Mouse (Mus musculus): ENCODE measurements around the gene Iqgap3.

The Iqgap3 gene

DNA sequence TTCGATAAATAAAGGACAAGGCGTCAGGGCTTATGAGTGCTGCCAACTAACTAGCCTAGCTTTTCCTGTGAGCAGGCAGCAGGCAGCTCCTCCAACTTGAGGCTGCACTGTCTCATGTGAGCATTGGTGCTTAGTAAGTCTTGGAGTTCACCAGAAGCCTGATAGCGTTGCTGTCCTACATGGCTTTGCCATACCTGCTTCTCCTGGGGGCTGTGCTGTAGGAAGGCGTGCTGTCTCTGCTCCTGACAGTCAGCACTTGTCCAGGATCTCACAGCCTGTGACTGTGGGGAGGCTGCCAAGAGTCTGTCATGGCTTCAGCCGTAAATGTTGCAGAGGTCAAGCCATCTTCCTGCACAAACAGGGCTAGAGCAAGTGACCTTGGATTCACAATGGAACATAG lies 84.3 kb downstream of the Iqgap3 start:
- no peak for TF ChIP-seq GATA4 (IDR thresholded peaks at IDR 0.05; ENCODE audit: insufficient replicate concordance, low read length)

DNA sequence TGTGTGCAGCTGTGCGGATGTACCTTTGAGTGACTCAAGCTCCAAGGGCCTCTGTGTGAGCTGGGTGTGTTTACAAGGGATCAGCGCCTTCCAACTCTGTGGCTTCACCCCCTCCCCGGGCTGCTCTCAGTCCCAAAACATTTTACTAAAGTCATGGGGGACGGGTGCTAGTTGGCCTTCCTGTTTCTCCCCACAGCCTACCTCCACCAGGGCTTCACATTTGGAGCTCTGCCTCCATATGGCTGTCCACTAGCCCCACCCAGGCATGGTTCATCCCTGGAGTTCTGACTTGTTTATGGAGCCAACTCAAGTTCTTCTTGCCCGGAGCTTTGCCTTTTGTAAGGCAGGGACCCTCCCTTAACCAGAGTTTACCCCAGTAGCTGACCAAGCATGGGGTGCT lies 88.6 kb downstream of the Iqgap3 start:
- no peak for TF ChIP-seq GATA4 (IDR thresholded peaks at IDR 0.05; ENCODE audit: insufficient replicate concordance, low read length)
